Mouse (Mus musculus) cerebellum, postnatal 4 days (tissue): Measurements from ENCODE around the gene Tmem11.

Experiments
- DNase-seq, 2 experiments: peaks; one replicate each; pipeline ENCODE4 v3.0.0; 2022; ENCODE audit warnings: low spot score in 2 of 2, mixed read lengths in 1 of 2

The Tmem11 gene

GRCm38 (mm10) chr11:60827241-60827945 lies 51.7 kb downstream of the Tmem11 start:
- no peak for DNase-seq

GRCm38 (mm10) chr11:60826700-60827099 lies 52.4 kb downstream of the Tmem11 start:
- DNase-seq, result no peak

DNA sequence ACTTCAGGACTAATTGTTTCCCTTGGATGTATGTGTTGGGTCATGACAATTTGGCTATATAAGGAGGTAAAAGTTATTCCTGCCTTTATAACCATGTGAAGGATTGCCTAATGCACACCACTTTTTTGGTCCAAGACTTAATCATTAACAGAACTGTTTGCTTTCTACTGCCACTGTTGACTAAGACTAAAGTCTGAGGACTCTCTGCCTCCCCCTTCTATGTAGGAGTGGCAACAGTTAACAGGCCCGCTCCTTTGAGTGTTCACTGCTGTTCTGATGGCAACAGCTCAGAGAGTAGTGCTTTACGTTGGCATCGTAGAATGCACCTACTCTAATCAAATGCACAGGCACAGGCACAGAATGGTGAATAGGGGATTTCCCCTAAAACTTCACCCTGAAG lies 53.9 kb downstream of the Tmem11 start:
- DNase-seq, result no peak

DNA sequence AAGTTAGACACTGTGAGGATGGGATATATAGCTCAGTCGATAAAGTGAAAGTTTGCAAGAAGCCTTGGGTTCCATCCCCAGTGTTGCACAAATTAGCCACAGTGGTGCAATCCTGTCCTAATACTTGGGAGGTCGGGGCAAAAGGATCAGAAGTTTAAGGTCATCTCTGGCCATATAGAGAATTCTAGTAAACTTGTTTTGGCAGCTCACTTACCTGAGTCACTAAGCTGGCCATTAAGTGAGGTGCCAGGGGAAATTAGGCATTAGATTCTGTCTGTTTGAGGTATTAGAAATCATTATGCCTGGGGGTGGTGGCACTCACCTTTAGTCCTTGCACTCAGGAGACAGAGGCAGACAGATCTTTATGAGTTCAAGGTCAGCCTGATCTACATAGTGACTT lies 55.3 kb downstream of the Tmem11 start:
- no peak for DNase-seq

DNA sequence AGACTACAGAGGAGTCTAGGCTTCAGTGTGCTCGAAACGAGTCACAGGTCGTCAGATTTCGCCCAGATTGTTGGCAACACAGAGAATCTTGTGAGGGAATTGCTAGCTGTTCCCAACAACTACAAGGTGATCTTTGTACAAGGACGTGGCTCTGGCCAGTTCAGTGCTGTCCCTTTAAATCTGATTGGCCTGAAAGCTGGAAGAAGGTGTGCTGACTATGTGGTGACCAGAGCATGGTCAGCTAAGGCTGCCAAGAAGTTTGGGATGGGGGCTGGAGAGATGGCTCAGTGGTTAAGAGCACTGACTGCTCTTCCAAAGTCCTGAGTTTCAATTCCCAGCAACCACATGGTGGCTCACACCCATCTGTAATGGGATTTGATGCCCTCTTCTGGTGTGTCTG lies 62.7 kb downstream of the Tmem11 start:
- DNase-seq, result no peak
